Mouse (Mus musculus): ENCODE measurements around the gene Fam19a5. TPM values are rescaled to one million over a fixed set of nuclear protein-coding genes. Genes with fewer than 3 reads are reported as not detected.
A peak's percentile ranks its signal among the peaks of the same experiment; 100 is the strongest.

Gene Fam19a5
- polyA plus RNA-seq, 1 experiment from 2014 or later: 9.6 TPM

GRCm38 (mm10) chr15:87598636-87599035 lies 54.5 kb downstream of the Fam19a5 start:
- Histone ChIP-seq H3K4me2 (replicated peaks; ENCODE audit: low read depth, low read length) (no peak overlapping the region), H3K4me1 (replicated peaks; ENCODE audit: control insufficient read depth, insufficient read depth, low read length) (no peaks in the 10 kb centered on the region), H3K27ac (ENCODE audit: low read depth, low read length) (no peak overlapping the region), H3K9me3 (ENCODE audit: control insufficient read depth, low read length) (no peaks in the 10 kb centered on the region), H3K36me3 (ENCODE audit: control insufficient read depth, insufficient read depth, low read length) (no peaks in the 10 kb centered on the region), H3K27me3 (ENCODE audit: control insufficient read depth, insufficient read depth, low read length) (no peaks in the 10 kb centered on the region), H3K9ac (ENCODE audit: low read depth, low read length) (no peak overlapping the region), H3K4me3 (ENCODE audit: low read depth, low read length) (no peak overlapping the region)
- ATAC-seq (ENCODE audit: low FRiP score): no peak
- no peak for DNase-seq (ENCODE audit: low spot score)
- WGBS: 95% methylated on average over 4 of the region's 4 CpGs

GRCm38 (mm10) chr15:87603316-87603715 lies 59.2 kb downstream of the Fam19a5 start:
- no peak for ATAC-seq (ENCODE audit: low FRiP score)
- Histone ChIP-seq H3K27me3 (ENCODE audit: control insufficient read depth, insufficient read depth, low read length) (no peaks in the 10 kb centered on the region), H3K36me3 (ENCODE audit: control insufficient read depth, insufficient read depth, low read length) (no peaks in the 10 kb centered on the region), H3K27ac (ENCODE audit: low read depth, low read length) (no peak overlapping the region), H3K4me3 (ENCODE audit: low read depth, low read length) (no peak overlapping the region), H3K9me3 (ENCODE audit: control insufficient read depth, low read length) (no peaks in the 10 kb centered on the region), H3K4me2 (replicated peaks; ENCODE audit: low read depth, low read length) (no peak overlapping the region), H3K4me1 (replicated peaks; ENCODE audit: control insufficient read depth, insufficient read depth, low read length) (no peaks in the 10 kb centered on the region), H3K9ac (ENCODE audit: low read depth, low read length) (no peak overlapping the region)
- 72% methylated on average over 1 of the region's 1 CpGs for WGBS
- DNase-seq (ENCODE audit: low spot score): no peak

GRCm38 (mm10) chr15:87605504-87606280 lies 61.6 kb downstream of the Fam19a5 start:
- Histone ChIP-seq H3K9me3 (ENCODE audit: control insufficient read depth, low read length) (no peaks in the 10 kb centered on the region), H3K4me2 (replicated peaks; ENCODE audit: low read depth, low read length) (no peak overlapping the region), H3K36me3 (ENCODE audit: control insufficient read depth, insufficient read depth, low read length) (no peaks in the 10 kb centered on the region), H3K27me3 (ENCODE audit: control insufficient read depth, insufficient read depth, low read length) (no peaks in the 10 kb centered on the region), H3K4me1 (replicated peaks; ENCODE audit: control insufficient read depth, insufficient read depth, low read length) (no peaks in the 10 kb centered on the region), H3K27ac (ENCODE audit: low read depth, low read length) (no peak overlapping the region), H3K9ac (ENCODE audit: low read depth, low read length) (no peak overlapping the region), H3K4me3 (ENCODE audit: low read depth, low read length) (no peak overlapping the region)
- ATAC-seq (ENCODE audit: low FRiP score) (no peak), DNase-seq (ENCODE audit: low spot score) (no peak)
- WGBS: 69% methylated on average over 9 of the region's 9 CpGs

DNA sequence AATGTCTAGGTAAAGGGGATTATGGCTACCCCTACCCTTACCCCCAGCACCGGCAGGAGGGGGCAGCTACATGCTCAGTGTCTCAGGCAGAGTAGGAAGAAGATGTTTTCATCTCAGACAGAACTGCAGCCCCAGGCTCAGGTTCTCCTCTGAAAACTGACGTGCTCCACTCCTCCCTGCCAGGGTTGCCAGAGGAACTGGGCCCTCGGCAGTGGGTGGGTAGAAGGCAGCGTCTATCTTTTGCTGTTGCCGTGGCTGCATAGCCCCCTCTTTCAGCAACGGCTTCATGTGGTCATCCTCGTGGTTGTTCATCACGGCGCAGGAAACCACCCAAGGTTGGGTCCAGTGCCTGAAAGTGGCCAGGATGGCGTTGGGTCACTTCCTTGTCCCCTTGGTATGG lies 62.6 kb downstream of the Fam19a5 start:
- no peak overlapping the region for H3K9ac ChIP-seq (ENCODE audit: low read depth, low read length)
- ATAC-seq (ENCODE audit: low FRiP score): no peak
- no peak overlapping the region for H3K4me2 ChIP-seq (replicated peaks; ENCODE audit: low read depth, low read length)
- no peaks in the 10 kb centered on the region for H3K27me3 ChIP-seq (ENCODE audit: control insufficient read depth, insufficient read depth, low read length)
- no peaks in the 10 kb centered on the region for H3K4me1 ChIP-seq (replicated peaks; ENCODE audit: control insufficient read depth, insufficient read depth, low read length)
- DNase-seq (ENCODE audit: low spot score): no peak
- no peaks in the 10 kb centered on the region for H3K36me3 ChIP-seq (ENCODE audit: control insufficient read depth, insufficient read depth, low read length)
- H3K4me3 ChIP-seq (ENCODE audit: low read depth, low read length): no peak overlapping the region
- no peak overlapping the region for H3K27ac ChIP-seq (ENCODE audit: low read depth, low read length)
- 91% methylated on average over 10 of the region's 10 CpGs for WGBS
- no peaks in the 10 kb centered on the region for H3K9me3 ChIP-seq (ENCODE audit: control insufficient read depth, low read length)

- H3K36me3 ChIP-seq (ENCODE audit: control insufficient read depth, insufficient read depth, low read length): no peaks in the 10 kb centered on the region
- no peaks in the 10 kb centered on the region for H3K27me3 ChIP-seq (ENCODE audit: control insufficient read depth, insufficient read depth, low read length)
- no peak for ATAC-seq (ENCODE audit: low FRiP score)
- no peak overlapping the region for H3K4me3 ChIP-seq (ENCODE audit: low read depth, low read length)
- WGBS: 78% methylated on average over 1 of the region's 1 CpGs
- DNase-seq (ENCODE audit: low spot score): no peak
- no peaks in the 10 kb centered on the region for H3K4me1 ChIP-seq (replicated peaks; ENCODE audit: control insufficient read depth, insufficient read depth, low read length)
- no peak overlapping the region for H3K4me2 ChIP-seq (replicated peaks; ENCODE audit: low read depth, low read length)
- H3K27ac ChIP-seq (ENCODE audit: low read depth, low read length): no peak overlapping the region
- H3K9me3 ChIP-seq (ENCODE audit: control insufficient read depth, low read length): no peaks in the 10 kb centered on the region
- no peak overlapping the region for H3K9ac ChIP-seq (ENCODE audit: low read depth, low read length)
Observed at GRCm38 (mm10) chr15:87609236-87609635, 65.1 kb downstream of the Fam19a5 start.

GRCm38 (mm10) chr15:87623966-87624609 lies 80.0 kb downstream of the Fam19a5 start:
- Histone ChIP-seq H3K4me1 (replicated peaks; ENCODE audit: control insufficient read depth, insufficient read depth, low read length) (0 out of 2 replicates have a peak, but pooled peaks cover 2% of the 10 kb centered on the region), H3K27ac (ENCODE audit: low read depth, low read length) (peak overlapping the region; percentile 80), H3K4me2 (replicated peaks; ENCODE audit: low read depth, low read length) (peak overlapping the region; percentile 96), H3K9ac (ENCODE audit: low read depth, low read length) (peak overlapping the region; percentile 87), H3K27me3 (ENCODE audit: control insufficient read depth, insufficient read depth, low read length) (no peaks in the 10 kb centered on the region), H3K36me3 (ENCODE audit: control insufficient read depth, insufficient read depth, low read length) (no peaks in the 10 kb centered on the region), H3K9me3 (ENCODE audit: control insufficient read depth, low read length) (no peaks in the 10 kb centered on the region), H3K4me3 (ENCODE audit: low read depth, low read length) (peak overlapping the region; percentile 67)
- WGBS: 0% methylated on average over 51 of the region's 86 CpGs
- peak; percentile 89 for ATAC-seq (ENCODE audit: low FRiP score)
- peak; percentile 94 for DNase-seq (ENCODE audit: low spot score)

- peak overlapping the region; percentile 80 for H3K27ac ChIP-seq (ENCODE audit: low read depth, low read length)
- no peaks in the 10 kb centered on the region for H3K36me3 ChIP-seq (ENCODE audit: control insufficient read depth, insufficient read depth, low read length)
- H3K4me1 ChIP-seq (replicated peaks; ENCODE audit: control insufficient read depth, insufficient read depth, low read length): 0 out of 2 replicates have a peak, but pooled peaks cover 2% of the 10 kb centered on the region
- H3K9me3 ChIP-seq (ENCODE audit: control insufficient read depth, low read length): no peaks in the 10 kb centered on the region
- H3K9ac ChIP-seq (ENCODE audit: low read depth, low read length): peak overlapping the region; percentile 87
- 0% methylated on average over 25 of the region's 76 CpGs for WGBS
- peak; percentile 62 for DNase-seq (ENCODE audit: low spot score)
- no peaks in the 10 kb centered on the region for H3K27me3 ChIP-seq (ENCODE audit: control insufficient read depth, insufficient read depth, low read length)
- H3K4me2 ChIP-seq (replicated peaks; ENCODE audit: low read depth, low read length): peak overlapping the region; percentile 96
- peak; percentile 7; the same call in 1 of the 2 replicates for ATAC-seq (ENCODE audit: low FRiP score)
- peak overlapping the region; percentile 67 for H3K4me3 ChIP-seq (ENCODE audit: low read depth, low read length)
Observed at GRCm38 (mm10) chr15:87624610-87625091, 80.6 kb downstream of the Fam19a5 start.

DNA sequence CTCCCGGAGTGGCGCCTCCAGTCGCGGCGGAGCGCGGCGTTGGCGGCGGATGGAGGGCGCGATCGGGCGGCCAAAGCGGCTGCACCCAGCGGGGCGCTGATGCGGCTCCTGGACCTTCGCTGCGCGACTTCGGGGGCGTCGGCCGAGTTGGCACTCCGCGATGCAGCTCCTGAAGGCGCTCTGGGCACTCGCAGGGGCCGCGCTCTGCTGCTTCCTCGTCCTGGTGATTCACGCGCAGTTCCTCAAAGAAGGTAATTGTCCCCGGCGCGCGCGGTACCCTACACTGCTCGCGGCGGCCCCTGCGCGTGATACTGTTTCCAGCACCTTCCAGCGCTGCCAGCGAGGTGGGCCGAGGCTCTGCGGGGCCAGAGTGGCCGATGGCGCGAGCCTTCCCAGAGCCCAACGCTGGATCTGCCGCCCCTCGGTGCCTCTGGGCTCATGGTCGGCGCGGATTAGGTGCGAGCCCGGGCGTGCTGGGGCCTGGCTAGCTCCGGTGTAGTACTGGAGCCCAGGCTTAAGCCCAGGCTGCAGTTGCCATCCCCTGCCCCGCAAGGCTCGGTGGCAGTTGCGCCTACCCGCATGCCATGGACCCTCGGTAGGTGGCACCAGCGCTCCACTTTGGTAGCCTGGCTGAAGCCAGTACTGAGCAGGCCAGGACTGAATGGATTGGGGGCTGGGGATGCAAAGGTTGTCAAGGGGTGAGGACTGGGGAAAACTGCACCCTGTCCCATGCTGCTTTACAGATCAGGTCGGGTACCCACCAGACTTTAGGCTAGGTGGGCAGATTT lies 81.3 kb downstream of the Fam19a5 start:
- ATAC-seq (ENCODE audit: low FRiP score) (peak; percentile 80), DNase-seq (ENCODE audit: low spot score) (peak; percentile 91)
- Histone ChIP-seq H3K9me3 (ENCODE audit: control insufficient read depth, low read length) (no peaks in the 10 kb centered on the region), H3K4me3 (ENCODE audit: low read depth, low read length) (peak overlapping the region; percentile 67), H3K4me2 (replicated peaks; ENCODE audit: low read depth, low read length) (peak overlapping the region; percentile 96), H3K36me3 (ENCODE audit: control insufficient read depth, insufficient read depth, low read length) (no peaks in the 10 kb centered on the region), H3K4me1 (replicated peaks; ENCODE audit: control insufficient read depth, insufficient read depth, low read length) (0 out of 2 replicates have a peak, but pooled peaks cover 2% of the 10 kb centered on the region), H3K27me3 (ENCODE audit: control insufficient read depth, insufficient read depth, low read length) (no peaks in the 10 kb centered on the region), H3K27ac (ENCODE audit: low read depth, low read length) (peak overlapping the region; percentile 80; the same call in 1 of the 2 replicates), H3K9ac (ENCODE audit: low read depth, low read length) (peak overlapping the region; percentile 87)
- WGBS: under 1% methylated on average over 53 of the region's 68 CpGs
